Mouse (Mus musculus) heart, embryonic 16.5 days (tissue): ENCODE data around the gene Trim14. TPM values are rescaled to one million over a fixed set of nuclear protein-coding genes. Genes with fewer than 3 reads are reported as not detected.
"Not testable (repeated sequence)": the region's sequence is repeated elsewhere in the genome, so short reads cannot be mapped to it uniquely, and the experiment has no call there.

Experiments
- ATAC-seq: fragments of 200-750 bp; cut with Nextera tagmentation; replicated peaks from 2 replicates; pipeline ENCODE4 v1.8.0; 2017; ENCODE audit warnings: moderate number of reproducible peaks; ENCODE audit not compliant: insufficient read depth, low FRiP score; ENCODE audit errors: extremely low read depth
- H3K27ac ChIP-seq: fragments of 300-500 bp; sonication (generic); 2 replicates; pipeline ENCODE4 v1.5.1; 2014; ENCODE audit warnings: mild to moderate bottlenecking, low read length, control low read depth, moderate library complexity
- H3K27me3 ChIP-seq: fragments of 300-500 bp; sonication (generic); 2 replicates; pipeline ENCODE4 v1.6.1; 2014; ENCODE audit warnings: low read length, mixed read lengths; ENCODE audit not compliant: control insufficient read depth, insufficient read depth
- H3K36me3 ChIP-seq: fragments of 300-500 bp; sonication (generic); 2 replicates; pipeline ENCODE4 v1.6.1; 2014; ENCODE audit not compliant: control insufficient read depth, insufficient read depth
- H3K4me1 ChIP-seq: fragments of 300-500 bp; sonication (generic); 2 replicates; pipeline ENCODE4 v1.6.1; 2014; ENCODE audit warnings: low read length, mixed read lengths; ENCODE audit not compliant: control insufficient read depth, insufficient read depth
- H3K4me2 ChIP-seq: fragments of 300-500 bp; sonication (generic); 2 replicates; pipeline ENCODE4 v1.6.1; 2014; ENCODE audit warnings: low read depth, mild to moderate bottlenecking, control low read depth, low read length
- H3K4me3 ChIP-seq: fragments of 300-500 bp; sonication (generic); 2 replicates; pipeline ENCODE4 v1.5.1; 2014; ENCODE audit warnings: mild to moderate bottlenecking, control low read depth, low read length
- H3K9ac ChIP-seq: fragments of 300-500 bp; sonication (generic); 2 replicates; pipeline ENCODE4 v1.6.1; 2014; ENCODE audit warnings: low read length, control low read depth
- H3K9me3 ChIP-seq: fragments of 300-500 bp; sonication (generic); replicated peaks from 2 replicates; pipeline ENCODE4 v1.6.1; 2016; ENCODE audit warnings: low read length; ENCODE audit not compliant: control insufficient read depth
- WGBS: fragments of 180-500 bp; shearing (Covaris S2); extraction: QIAGEN DNeasy Blood & Tissue Kit; methylation state at CpG from one replicate; pipeline ENCODE4 v1.1.7; 2014; 5-methylcytosine and 5-hydroxymethylcytosine counted together
- polyA plus RNA-seq: library from polyadenylated mRNA; unstranded; fragments of >200 nt; fragmentation: Nextera tagmentation; extraction: Ambion mirVana; gene quantifications from 2 replicates; pipeline ENCODE4 v1.2.1, GENCODE M21; 2015

Trim14 gene
- polyA plus RNA-seq, 1 experiment from 2014 or later = 4.7 TPM

GRCm38 (mm10) chr4:46575509-46576284 lies 39.8 kb upstream of the Trim14 start:
- not testable (repeated sequence) for H3K27ac ChIP-seq, H3K4me2 ChIP-seq, H3K4me1 ChIP-seq, H3K4me3 ChIP-seq, H3K36me3 ChIP-seq, H3K27me3 ChIP-seq, H3K9me3 ChIP-seq, ATAC-seq, H3K9ac ChIP-seq
- 79% methylated on average over 6 of the region's 10 CpGs for WGBS

GRCm38 (mm10) chr4:46574841-46575240 lies 38.9 kb upstream of the Trim14 start:
- Histone ChIP-seq H3K27me3 (no peaks in the 10 kb centered on the region), H3K9me3 (no peaks in the 10 kb centered on the region), H3K36me3 (no peaks in the 10 kb centered on the region), H3K4me1 (no peaks in the 10 kb centered on the region), H3K9ac (no peak overlapping the region), H3K4me3 (no peak overlapping the region), H3K4me2 (no peak overlapping the region; the same call in 1 of the 2 replicates), H3K27ac (no peak overlapping the region)
- 45% methylated on average over 10 of the region's 12 CpGs for WGBS
- ATAC-seq = no peak

- H3K4me1 ChIP-seq = no peaks in the 10 kb centered on the region
- no peaks in the 10 kb centered on the region for H3K9me3 ChIP-seq
- no peak overlapping the region for H3K4me2 ChIP-seq
- H3K27ac ChIP-seq = no peak overlapping the region; the same call in 1 of the 2 replicates
- no peaks in the 10 kb centered on the region for H3K36me3 ChIP-seq
- WGBS = 31% methylated on average over 9 of the region's 9 CpGs
- no peaks in the 10 kb centered on the region for H3K27me3 ChIP-seq
- no peak overlapping the region for H3K4me3 ChIP-seq
- no peak for ATAC-seq
- no peak overlapping the region for H3K9ac ChIP-seq
Observed at GRCm38 (mm10) chr4:46574024-46574753, 38.2 kb upstream of the Trim14 start.

GRCm38 (mm10) chr4:46572616-46573015 lies 36.7 kb upstream of the Trim14 start:
- Histone ChIP-seq H3K4me1 (no peaks in the 10 kb centered on the region), H3K36me3 (no peaks in the 10 kb centered on the region), H3K4me3 (no peak overlapping the region), H3K4me2 (no peak overlapping the region), H3K27me3 (no peaks in the 10 kb centered on the region), H3K9me3 (no peaks in the 10 kb centered on the region), H3K27ac (no peak overlapping the region), H3K9ac (no peak overlapping the region)
- ATAC-seq = no peak
- 80% methylated on average over 4 of the region's 4 CpGs for WGBS

GRCm38 (mm10) chr4:46571744-46572143 lies 35.8 kb upstream of the Trim14 start:
- no peak overlapping the region for H3K27ac ChIP-seq
- no peak for ATAC-seq
- H3K9me3 ChIP-seq = no peaks in the 10 kb centered on the region
- no peaks in the 10 kb centered on the region for H3K4me1 ChIP-seq
- no peak overlapping the region for H3K9ac ChIP-seq
- H3K27me3 ChIP-seq = no peaks in the 10 kb centered on the region
- WGBS = 86% methylated on average over 9 of the region's 9 CpGs
- no peak overlapping the region for H3K4me3 ChIP-seq
- H3K4me2 ChIP-seq = no peak overlapping the region
- no peaks in the 10 kb centered on the region for H3K36me3 ChIP-seq

- ATAC-seq = no peak
- no peaks in the 10 kb centered on the region for H3K27me3 ChIP-seq
- no peaks in the 10 kb centered on the region for H3K4me1 ChIP-seq
- H3K9ac ChIP-seq = no peak overlapping the region
- no peak overlapping the region for H3K4me3 ChIP-seq
- no peaks in the 10 kb centered on the region for H3K9me3 ChIP-seq
- H3K4me2 ChIP-seq = no peak overlapping the region
- WGBS = 37% methylated on average over 5 of the region's 5 CpGs
- no peaks in the 10 kb centered on the region for H3K36me3 ChIP-seq
- H3K27ac ChIP-seq = no peak overlapping the region
Observed at GRCm38 (mm10) chr4:46569671-46570070, 33.7 kb upstream of the Trim14 start.

GRCm38 (mm10) chr4:46568169-46568568 lies 32.2 kb upstream of the Trim14 start:
- Histone ChIP-seq H3K27ac (no peak overlapping the region), H3K4me2 (no peak overlapping the region), H3K4me3 (no peak overlapping the region), H3K9me3 (no peaks in the 10 kb centered on the region), H3K4me1 (no peaks in the 10 kb centered on the region), H3K9ac (no peak overlapping the region), H3K36me3 (no peaks in the 10 kb centered on the region), H3K27me3 (no peaks in the 10 kb centered on the region)
- WGBS = 86% methylated on average over 8 of the region's 8 CpGs
- no peak for ATAC-seq

GRCm38 (mm10) chr4:46566931-46567671 lies 31.2 kb upstream of the Trim14 start:
- ATAC-seq = no peak
- no peaks in the 10 kb centered on the region for H3K36me3 ChIP-seq
- no peaks in the 10 kb centered on the region for H3K4me1 ChIP-seq
- H3K27ac ChIP-seq = no peak overlapping the region
- H3K9ac ChIP-seq = no peak overlapping the region
- H3K9me3 ChIP-seq = no peaks in the 10 kb centered on the region
- no peaks in the 10 kb centered on the region for H3K27me3 ChIP-seq
- H3K4me3 ChIP-seq = no peak overlapping the region
- H3K4me2 ChIP-seq = no peak overlapping the region
- 61% methylated on average over 8 of the region's 8 CpGs for WGBS
